Mouse (Mus musculus): Measurements from ENCODE around the gene Cxcl15. TPM values are rescaled to one million over a fixed set of nuclear protein-coding genes. Genes with fewer than 3 reads are reported as not detected.

Gene Cxcl15
- total RNA-seq, 1 experiment from 2014 or later, result not detected

Other genes with a start within 250 kb of the Cxcl15 start
- not detected in 2 replicates for gene 5830473C10Rik, start 233.4 kb upstream of the Cxcl15 start, total RNA-seq (2017)
- gene Rassf6, start 153.9 kb upstream of the Cxcl15 start, total RNA-seq (2017), result 4.8 and 5.5 TPM in 2 replicates
- 0.25 and 0.81 TPM in 2 replicates for gene Cxcl5, start 35.2 kb upstream of the Cxcl15 start, total RNA-seq (2017)
- gene Ppbp, start 26.0 kb upstream of the Cxcl15 start, total RNA-seq (2017), result 101 and 108 TPM in 2 replicates
- 61.6 and 63.0 TPM in 2 replicates for gene Pf4, start 22.1 kb upstream of the Cxcl15 start, total RNA-seq (2017)
- gene Cxcl3, start 8.4 kb upstream of the Cxcl15 start, total RNA-seq (2017), result 0.35 TPM in 1 of 2 replicates, not detected in the other
- gene Cxcl1, start 96.7 kb downstream of the Cxcl15 start, total RNA-seq (2017), result not detected in 2 replicates
- 76.6 and 85.8 TPM in 2 replicates for gene Cxcl2, start 109.3 kb downstream of the Cxcl15 start, total RNA-seq (2017)
- 5.5 and 7.7 TPM in 2 replicates for gene Mthfd2l, start 136.6 kb downstream of the Cxcl15 start, total RNA-seq (2017)
- gene Epgn, start 232.9 kb downstream of the Cxcl15 start, total RNA-seq (2017), result not detected in 2 replicates